Mouse (Mus musculus) kidney, adult 11 months (tissue): ENCODE results near the gene Kit.

Experiments
- DNase-seq: peaks from one replicate; pipeline ENCODE4 v3.0.0; 2022

Gene Kit

GRCm38 (mm10) chr5:75590961-75591360 is 16.2 kb downstream of the Kit start:
- DNase-seq = no peak

- no peak for DNase-seq
Observed at GRCm38 (mm10) chr5:75591567-75591966, 16.9 kb downstream of the Kit start.

- DNase-seq = no peak
Observed at GRCm38 (mm10) chr5:75595319-75595718, 20.6 kb downstream of the Kit start.

- peak; percentile 26 for DNase-seq
Observed at GRCm38 (mm10) chr5:75596211-75596610, 21.5 kb downstream of the Kit start.

- DNase-seq = no peak
Observed at GRCm38 (mm10) chr5:75597316-75597715, 22.6 kb downstream of the Kit start.

GRCm38 (mm10) chr5:75598491-75598890 is 23.8 kb downstream of the Kit start:
- no peak for DNase-seq

GRCm38 (mm10) chr5:75599991-75600390 is 25.3 kb downstream of the Kit start:
- DNase-seq = no peak

GRCm38 (mm10) chr5:75604238-75604637 is 29.5 kb downstream of the Kit start:
- no peak for DNase-seq

GRCm38 (mm10) chr5:75606898-75607297 is 32.2 kb downstream of the Kit start:
- DNase-seq = no peak

- DNase-seq = no peak
Observed at GRCm38 (mm10) chr5:75607971-75608370, 33.3 kb downstream of the Kit start.

- DNase-seq = no peak
Observed at GRCm38 (mm10) chr5:75612380-75612779, 37.7 kb downstream of the Kit start.

- DNase-seq = no peak
Observed at GRCm38 (mm10) chr5:75612926-75613325, 38.2 kb downstream of the Kit start.

GRCm38 (mm10) chr5:75615000-75615571 is 40.4 kb downstream of the Kit start:
- no peak for DNase-seq

GRCm38 (mm10) chr5:75615624-75616023 is 40.9 kb downstream of the Kit start:
- DNase-seq = no peak

- DNase-seq = no peak
Observed at GRCm38 (mm10) chr5:75622401-75622800, 47.7 kb downstream of the Kit start.

- no peak for DNase-seq
Observed at GRCm38 (mm10) chr5:75623007-75623406, 48.3 kb downstream of the Kit start.

- no peak for DNase-seq
Observed at GRCm38 (mm10) chr5:75623520-75623919, 48.8 kb downstream of the Kit start.

- DNase-seq = no peak
Observed at GRCm38 (mm10) chr5:75623993-75624706, 49.4 kb downstream of the Kit start.

GRCm38 (mm10) chr5:75625059-75625458 is 50.3 kb downstream of the Kit start:
- DNase-seq = no peak

- DNase-seq = no peak
Observed at GRCm38 (mm10) chr5:75626284-75626683, 51.6 kb downstream of the Kit start.

- DNase-seq = no peak
Observed at GRCm38 (mm10) chr5:75626703-75627102, 52.0 kb downstream of the Kit start.

- DNase-seq = no peak
Observed at GRCm38 (mm10) chr5:75632257-75632656, 57.5 kb downstream of the Kit start.

- DNase-seq = no peak
Observed at GRCm38 (mm10) chr5:75632846-75633640, 58.3 kb downstream of the Kit start.

- no peak for DNase-seq
Observed at GRCm38 (mm10) chr5:75635385-75635784, 60.7 kb downstream of the Kit start.
